Mouse (Mus musculus) left cerebral cortex, postnatal 4 days (tissue): ENCODE measurements at regions not wholly inside any gene's neighbourhood (a gene's known extent, or its start where the extent isn't known, plus 50 kb on each side); places are given as distances from the start of the nearest gene placed in this dataset.
A peak's percentile ranks its signal among the peaks of the same experiment; 100 is the strongest.
"Not testable (repeated sequence)": the region's sequence is repeated elsewhere in the genome, so short reads cannot be mapped to it uniquely, and the experiment has no call there.

Source experiments
- DNase-seq: peaks from one replicate; pipeline ENCODE4 v3.0.0-alpha.2; 2022
- intact Hi-C: fragments of 180-260 bp; cut with DNase I; formaldehyde crosslinking; loops from one replicate; pipeline ENCODE4 v1.15.1; 2025

- DNase-seq, intact Hi-C loops: not testable (repeated sequence)
Measured at GRCm38 (mm10) chr8:71823655-71824622, 57.9 kb upstream of the Zfp709 start.

DNA sequence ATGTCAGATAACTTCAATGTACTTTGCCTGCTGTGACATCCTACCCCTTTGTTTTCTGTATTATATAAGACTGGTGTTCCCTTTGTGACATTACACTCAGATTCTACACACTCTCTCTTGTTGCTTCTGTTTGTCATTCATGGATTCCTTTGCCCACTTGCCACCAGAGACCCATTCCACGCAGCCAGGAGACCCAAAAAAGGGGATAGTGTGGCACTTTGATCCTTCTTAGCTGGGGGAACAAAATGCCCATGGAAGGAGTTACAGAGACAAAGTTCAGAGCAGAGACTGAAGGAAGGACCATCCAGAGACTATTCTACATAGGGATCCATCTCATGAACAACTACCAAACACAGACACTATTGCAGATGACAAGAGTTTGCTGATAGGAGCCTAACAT lies 59.1 kb upstream of the Zfp709 start:
- intact Hi-C loops: not testable (repeated sequence)

DNA sequence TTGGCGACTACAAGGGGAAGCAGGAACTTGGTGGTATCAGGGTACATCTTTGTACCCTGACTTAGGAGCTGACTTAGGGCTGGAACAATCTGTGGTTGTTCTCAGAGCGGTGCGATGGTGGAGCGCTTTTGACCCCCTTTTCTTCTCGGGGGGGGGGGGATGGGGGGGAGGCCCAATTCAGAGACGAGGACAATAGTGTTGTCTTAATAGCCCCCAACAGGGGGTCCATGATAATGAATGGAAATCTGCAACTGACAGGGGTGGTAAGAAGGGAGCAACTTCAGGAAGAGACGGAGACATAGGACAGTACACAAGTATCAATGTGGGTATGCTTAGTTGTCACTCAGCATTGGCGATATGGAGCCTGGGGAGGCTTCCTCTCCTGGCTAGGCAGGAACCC lies 61.9 kb upstream of the Zfp709 start:
- not testable (repeated sequence) for DNase-seq
- intact Hi-C loops: loop anchor here (5.0 kb wide), 1 partner anchor 688 kb away; no protein-coding TSS in a partner anchor

More for the DNA sequence above, 59.1 kb upstream of the Zfp709 start:
- DNase-seq: not testable (repeated sequence)

GRCm38 (mm10) chr8:71819381-71819780 lies 62.4 kb upstream of the Zfp709 start:
- intact Hi-C loops: loop anchor here (5.0 kb wide), 1 partner anchor 687 kb away; no protein-coding TSS in a partner anchor
- not testable (repeated sequence) for DNase-seq

GRCm38 (mm10) chr8:71816272-71817034 lies 65.4 kb upstream of the Zfp709 start:
- not testable (repeated sequence) for DNase-seq
- intact Hi-C loops: loop anchor here (5.0 kb wide), 1 partner anchor 684 kb away; no protein-coding TSS in a partner anchor

- intact Hi-C loops: loop anchor here (5.0 kb wide), 1 partner anchor 684 kb away; no protein-coding TSS in a partner anchor
Measured at GRCm38 (mm10) chr8:71815813-71816212, 66.0 kb upstream of the Zfp709 start.

DNA sequence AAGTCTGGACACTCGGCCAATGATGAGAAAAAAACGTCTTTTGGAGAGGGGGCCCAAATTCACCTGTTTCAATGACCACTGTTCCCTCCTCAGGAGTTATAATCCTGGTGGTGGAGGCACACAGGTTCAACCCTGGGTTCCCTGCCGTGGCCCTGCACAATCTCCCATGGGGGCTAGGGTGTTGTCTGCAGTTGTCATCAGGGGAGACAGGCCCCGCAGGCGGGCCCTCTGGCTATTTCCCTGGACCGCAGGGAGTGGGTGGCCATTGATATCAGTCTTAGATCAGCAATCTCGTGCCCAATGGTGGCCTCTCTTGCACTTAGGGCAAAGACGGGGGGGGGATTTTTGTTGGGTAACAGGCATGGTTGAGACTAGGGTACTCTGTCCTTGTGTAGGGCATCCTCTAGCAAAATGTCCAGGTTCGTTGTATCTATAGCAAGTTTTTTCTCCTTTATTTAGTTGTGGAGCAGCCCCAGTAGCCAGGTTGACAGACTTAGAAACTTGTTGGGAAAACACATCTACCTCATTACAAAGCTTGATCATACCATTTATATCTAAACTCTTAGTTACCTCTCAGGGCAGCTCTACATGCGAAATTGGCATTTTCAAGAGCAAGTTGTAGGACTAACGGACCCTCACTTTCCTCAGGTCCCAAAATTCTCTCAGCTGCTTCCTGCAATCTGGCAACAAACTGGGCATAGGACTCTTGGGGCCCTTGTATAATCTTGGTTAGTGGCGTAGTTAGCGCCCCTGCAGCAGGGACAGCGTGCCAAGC lies 66.9 kb upstream of the Zfp709 start:
- intact Hi-C loops: loop anchor here (5.0 kb wide), 1 partner anchor 683 kb away; no protein-coding TSS in a partner anchor
- not testable (repeated sequence) for DNase-seq

More at GRCm38 (mm10) chr8:71815813-71816212, 66.0 kb upstream of the Zfp709 start:
- not testable (repeated sequence) for DNase-seq

DNA sequence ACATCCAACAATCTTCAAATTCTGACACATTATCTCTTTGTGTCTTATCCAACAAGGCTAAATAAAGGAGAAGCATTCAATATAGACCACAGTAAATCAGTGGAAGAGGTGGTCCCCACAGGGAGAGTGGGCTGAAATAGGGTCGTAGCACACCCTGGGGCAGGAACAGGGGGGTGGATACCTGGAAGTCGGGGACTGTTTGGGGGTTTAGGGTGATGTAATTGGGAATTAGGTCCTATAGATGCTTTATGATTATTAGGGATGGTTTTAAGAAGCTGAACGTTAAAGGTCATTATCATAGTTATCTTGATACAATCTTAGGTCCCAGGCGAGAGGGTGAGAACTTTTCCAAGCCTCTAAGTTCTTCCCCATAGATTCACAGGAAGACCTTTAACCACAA lies 67.9 kb upstream of the Zfp709 start:
- DNase-seq, intact Hi-C loops: not testable (repeated sequence)

DNA sequence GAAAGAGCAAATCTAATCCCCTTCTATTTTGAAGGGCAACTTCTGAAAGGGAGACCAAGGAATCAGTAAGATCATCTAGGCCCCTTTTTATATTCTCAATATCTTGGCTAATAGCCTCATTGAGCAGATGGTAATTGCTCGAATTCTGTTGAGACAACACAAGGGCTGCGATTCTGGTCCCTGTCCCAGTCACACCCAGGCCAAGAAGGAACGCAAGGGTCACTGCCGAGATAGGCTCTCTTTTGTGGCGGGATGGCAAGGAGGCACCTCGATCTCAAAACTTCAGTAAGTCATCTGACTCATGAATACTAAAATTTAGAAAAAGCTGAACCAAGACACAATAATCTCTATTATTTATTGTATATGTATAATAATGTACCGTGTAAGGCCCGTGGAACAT lies 68.6 kb upstream of the Zfp709 start:
- DNase-seq, intact Hi-C loops: not testable (repeated sequence)

DNA sequence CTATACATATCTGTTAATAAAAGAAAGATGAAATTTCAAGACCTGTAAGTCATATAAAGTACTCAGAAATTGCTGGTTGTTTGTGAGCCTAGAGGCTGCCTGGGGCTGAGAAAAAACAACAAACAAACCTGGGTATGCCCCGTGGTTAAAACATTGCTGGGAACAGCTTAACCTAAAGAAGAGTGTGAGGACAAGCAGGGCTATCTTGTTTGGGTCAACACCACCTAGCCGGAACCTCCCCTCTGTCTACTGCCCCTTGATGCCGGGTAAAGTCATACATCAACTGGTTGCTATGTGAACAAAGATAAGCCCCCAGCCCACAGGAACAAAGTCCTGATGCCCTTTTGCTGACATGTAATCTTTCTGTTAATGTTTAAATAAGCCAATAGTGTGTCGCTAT lies 74.0 kb upstream of the Zfp709 start:
- DNase-seq, intact Hi-C loops: not testable (repeated sequence)

DNA sequence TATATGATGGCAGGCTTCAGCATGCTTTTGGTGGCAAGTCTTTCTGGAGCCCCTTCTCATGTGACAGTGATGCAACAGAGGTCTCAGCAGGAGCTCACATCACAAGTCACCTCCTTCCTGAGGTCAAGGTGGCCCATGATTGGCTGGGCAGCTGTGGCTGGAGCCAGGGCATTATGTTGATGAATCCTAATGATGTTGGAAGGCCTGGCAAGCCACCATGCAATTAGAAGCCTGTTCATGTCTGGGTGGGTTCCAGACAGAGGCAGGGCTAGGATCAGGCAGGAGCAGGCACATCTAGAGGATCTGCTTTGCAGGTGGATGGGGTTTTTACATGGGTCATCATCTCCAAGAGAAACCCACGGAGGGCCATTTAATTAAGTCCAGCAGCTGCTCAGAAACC lies 77.2 kb upstream of the Zfp709 start:
- peak; percentile 27 for DNase-seq
- intact Hi-C loops: not testable (repeated sequence)

GRCm38 (mm10) chr8:71802226-71802625 lies 76.7 kb upstream of the Fcho1 start:
- intact Hi-C loops, DNase-seq: not testable (repeated sequence)

- DNase-seq, intact Hi-C loops: not testable (repeated sequence)
Measured at GRCm38 (mm10) chr8:71789031-71789460, 63.5 kb upstream of the Fcho1 start.

- not testable (repeated sequence) for DNase-seq
Measured at GRCm38 (mm10) chr8:71780624-71781023, 55.1 kb upstream of the Fcho1 start.

DNA sequence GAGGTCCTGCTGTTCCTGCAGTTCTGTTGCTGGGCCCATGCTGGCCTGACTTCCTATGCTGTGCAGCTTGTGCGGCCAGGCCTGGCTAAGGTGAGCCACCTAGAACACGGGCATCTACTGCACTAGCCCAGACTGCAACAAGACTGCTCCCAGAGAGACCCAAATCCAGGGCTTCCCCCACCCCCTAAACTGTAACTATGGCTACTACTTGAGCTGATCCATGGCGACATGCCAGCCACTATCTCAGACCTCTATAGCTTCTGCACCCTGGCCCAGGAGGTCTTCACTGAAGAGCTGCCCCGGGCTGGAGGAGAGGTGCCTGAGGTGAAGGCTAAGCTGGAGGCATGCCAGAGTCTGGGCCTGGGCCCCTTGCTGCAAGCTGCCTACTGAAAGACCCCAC lies 54.3 kb upstream of the Fcho1 start:
- DNase-seq, intact Hi-C loops: not testable (repeated sequence)

More at GRCm38 (mm10) chr8:71780624-71781023, 55.1 kb upstream of the Fcho1 start:
- intact Hi-C loops: not testable (repeated sequence)

- intact Hi-C loops, DNase-seq: not testable (repeated sequence)
Measured at GRCm38 (mm10) chr8:71779380-71779779, 53.9 kb upstream of the Fcho1 start.

- intact Hi-C loops: no loop called here
- DNase-seq: no peak
Measured at GRCm38 (mm10) chr8:71778916-71779315, 53.4 kb upstream of the Fcho1 start.
